In the genomic region with DNA sequence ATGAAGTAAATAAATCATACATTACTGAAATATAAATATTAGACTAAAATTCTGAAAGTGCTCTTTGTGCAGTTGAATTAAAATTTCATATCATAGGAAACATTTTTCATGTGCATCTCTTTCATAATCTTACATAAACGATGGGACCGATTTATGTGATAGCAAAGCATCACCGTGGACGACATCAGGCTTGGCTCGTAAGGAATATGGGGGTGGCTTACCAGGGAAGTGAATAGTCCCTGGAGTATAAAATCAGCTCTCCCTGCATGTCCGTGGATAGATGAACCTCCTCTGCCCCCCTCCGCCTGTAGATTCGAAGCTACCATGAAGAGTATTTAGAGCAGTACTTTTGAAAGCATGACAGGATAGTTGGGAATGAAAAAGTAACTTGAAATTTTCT, we compare ENCODE assay signal across 27 mouse cellular contexts.
"Had no signal": no experiment of that assay in that cellular context is flagged by ENCODE, and none has a peak within 500 bp of the region (broad histone marks: within the 10 kb centered on the region; RNA-seq: fewer than 3 reads in every experiment).

No protein-coding gene starts in this region.

- DNase-seq: gastrocnemius, adult 2 months; gastrocnemius, postnatal 10 days; gastrocnemius, postnatal 25 days; heart, adult 2 months; heart, postnatal 10 days; heart, postnatal 4 days; kidney, adult 18-20 months; kidney, adult 8-10 months; kidney, postnatal 10 days; kidney, postnatal 25 days; kidney, postnatal 4 days; liver had no signal

- H3K4me1 ChIP-seq: hindbrain, embryonic 10.5 days; hindbrain, embryonic 12.5 days; intestine, embryonic 15.5 days; limb, embryonic 10.5 days; limb, embryonic 12.5 days had no signal

- H3K27me3 ChIP-seq: heart, embryonic 12.5 days; hindbrain, embryonic 12.5 days; intestine, embryonic 15.5 days; limb, embryonic 12.5 days; liver, embryonic 12.5 days had no signal

- H3K9ac ChIP-seq: heart, embryonic 12.5 days; hindbrain, embryonic 12.5 days; hindbrain, embryonic 14.5 days; intestine, embryonic 15.5 days; limb, embryonic 12.5 days; liver, embryonic 12.5 days; liver, embryonic 14.5 days had no signal

- ATAC-seq: hindbrain, embryonic 16.5 days; inflammation-experienced regulatory T-cells, adult 6 months; intestine, embryonic 15.5 days; intestine, postnatal 0 days; liver, embryonic 12.5 days had no signal

- H3K4me2 ChIP-seq: heart, embryonic 12.5 days; hindbrain, embryonic 12.5 days; hindbrain, embryonic 14.5 days; intestine, embryonic 15.5 days; limb, embryonic 12.5 days; liver, embryonic 12.5 days had no signal

- H3K9me3 ChIP-seq: heart, embryonic 10.5 days; heart, embryonic 12.5 days; hindbrain, embryonic 10.5 days; hindbrain, embryonic 12.5 days; intestine, embryonic 15.5 days; limb, embryonic 10.5 days; limb, embryonic 12.5 days; liver, embryonic 12.5 days had no signal

- H3K36me3 ChIP-seq: heart, embryonic 10.5 days; heart, embryonic 12.5 days; hindbrain, embryonic 10.5 days; hindbrain, embryonic 12.5 days; intestine, embryonic 15.5 days; limb, embryonic 10.5 days; limb, embryonic 12.5 days; liver, embryonic 12.5 days had no signal

- H3K4me3 ChIP-seq: gastrocnemius, adult 2 months; heart, adult 2 months; heart, embryonic 10.5 days; heart, embryonic 12.5 days; hindbrain, embryonic 10.5 days; hindbrain, embryonic 12.5 days; intestine, embryonic 15.5 days; layer of hippocampus, adult 2 months; left cerebral cortex, adult 2 months; limb, embryonic 10.5 days; limb, embryonic 12.5 days; liver, embryonic 12.5 days had no signal

- H3K27ac ChIP-seq: gastrocnemius, adult 2 months; heart, adult 2 months; heart, embryonic 10.5 days; hindbrain, embryonic 10.5 days; hindbrain, embryonic 12.5 days; hindbrain, embryonic 14.5 days; intestine, embryonic 15.5 days; layer of hippocampus, adult 2 months; left cerebral cortex, adult 2 months; limb, embryonic 10.5 days; limb, embryonic 12.5 days; liver, embryonic 12.5 days; liver, embryonic 14.5 days had no signal
